Mouse (Mus musculus) forebrain, embryonic 15.5 days (tissue): ENCODE results near the gene Ptprd. TPM values are rescaled to one million over a fixed set of nuclear protein-coding genes. Genes with fewer than 3 reads are reported as not detected.

ENCODE experiments used
- ATAC-seq: fragments of 200-750 bp; cut with Nextera tagmentation; replicated peaks from 2 replicates; pipeline ENCODE4 v1.8.0; 2017; ENCODE audit warnings: mild to moderate bottlenecking, moderate TSS enrichment, moderate library complexity
- H3K27ac ChIP-seq: fragments of 300-500 bp; sonication (generic); replicated peaks from 2 replicates; pipeline ENCODE4 v1.5.1; 2015; ENCODE audit warnings: mild to moderate bottlenecking, inconsistent platforms
- H3K27me3 ChIP-seq: fragments of 300-500 bp; sonication (generic); 2 replicates; pipeline ENCODE4 v1.6.1; 2015; ENCODE audit warnings: inconsistent platforms
- H3K36me3 ChIP-seq: fragments of 300-500 bp; sonication (generic); 2 replicates; pipeline ENCODE4 v1.6.1; 2015; ENCODE audit warnings: mild to moderate bottlenecking, inconsistent platforms
- H3K4me1 ChIP-seq: fragments of 300-500 bp; sonication (generic); 2 replicates; pipeline ENCODE4 v1.6.1; 2015; ENCODE audit warnings: inconsistent platforms
- H3K4me2 ChIP-seq: fragments of 300-500 bp; sonication (generic); replicated peaks from 2 replicates; pipeline ENCODE4 v1.6.1; 2015; ENCODE audit warnings: mild to moderate bottlenecking, inconsistent platforms
- H3K4me3 ChIP-seq: fragments of 300-500 bp; sonication (generic); 2 replicates; pipeline ENCODE4 v1.5.1; 2015; ENCODE audit warnings: mild to moderate bottlenecking, inconsistent platforms
- H3K9ac ChIP-seq: fragments of 300-500 bp; sonication (generic); replicated peaks from 2 replicates; pipeline ENCODE4 v1.6.1; 2015; ENCODE audit warnings: mild to moderate bottlenecking, inconsistent platforms
- H3K9me3 ChIP-seq: fragments of 300-500 bp; sonication (generic); 2 replicates; pipeline ENCODE4 v1.6.1; 2016; ENCODE audit warnings: inconsistent platforms
- WGBS: fragments of 180-500 bp; shearing (Covaris S2); methylation state at CpG from one replicate; pipeline ENCODE4 v1.1.7; 2015; ENCODE audit warnings: mixed read lengths; 5-methylcytosine and 5-hydroxymethylcytosine counted together
- polyA plus RNA-seq: library from polyadenylated mRNA; unstranded; fragments of >200 nt; fragmentation: Nextera tagmentation; extraction: Ambion mirVana; gene quantifications from 2 replicates; pipeline ENCODE4 v1.2.1, GENCODE M21; 2015

Gene Ptprd
- 105 and 124 TPM in 2 replicates for polyA plus RNA-seq

- Histone ChIP-seq H3K9me3 (no peaks in the 10 kb centered on the region), H3K36me3 (no peaks in the 10 kb centered on the region)
Observed at GRCm38 (mm10) chr4:78211529-78212494, at the start of gene Ptprd. TSS of gene Ptprd (minus strand) at chr4:78211961.

GRCm38 (mm10) chr4:78235820-78236219, 24.1 kb upstream of the Ptprd start:
- Histone ChIP-seq H3K27ac (no peak overlapping the region), H3K9ac (no peak overlapping the region), H3K4me1 (no peaks in the 10 kb centered on the region), H3K36me3 (no peaks in the 10 kb centered on the region), H3K4me2 (no peak overlapping the region), H3K27me3 (no peaks in the 10 kb centered on the region), H3K4me3 (no peak overlapping the region), H3K9me3 (no peaks in the 10 kb centered on the region)
- WGBS: 88% methylated on average over 2 of the region's 2 CpGs
- ATAC-seq: no peak

More at GRCm38 (mm10) chr4:78211529-78212494, at the start of gene Ptprd:
- under 1% methylated on average over 63 of the region's 86 CpGs for WGBS
- H3K27me3 ChIP-seq: no peaks in the 10 kb centered on the region
- H3K9ac ChIP-seq: peak within 1 kb of the TSS; percentile 86
- peak within 1 kb of the TSS; percentile 88 for H3K27ac ChIP-seq
- H3K4me3 ChIP-seq: peak within 1 kb of the TSS; percentile 67
- H3K4me1 ChIP-seq: peaks cover 17% of the 10 kb centered on the region
- H3K4me2 ChIP-seq: peak within 1 kb of the TSS; percentile 87
- ATAC-seq: peak; percentile 92

- no peaks in the 10 kb centered on the region for H3K9me3 ChIP-seq
- no peak overlapping the region for H3K9ac ChIP-seq
- H3K4me1 ChIP-seq: no peaks in the 10 kb centered on the region
- 59% methylated on average over 2 of the region's 2 CpGs for WGBS
- no peaks in the 10 kb centered on the region for H3K27me3 ChIP-seq
- H3K27ac ChIP-seq: no peak overlapping the region
- H3K4me2 ChIP-seq: no peak overlapping the region
- H3K36me3 ChIP-seq: no peaks in the 10 kb centered on the region
- H3K4me3 ChIP-seq: no peak overlapping the region
- no peak for ATAC-seq
Observed at GRCm38 (mm10) chr4:78235316-78235715, 23.6 kb upstream of the Ptprd start.

- H3K36me3 ChIP-seq: no peaks in the 10 kb centered on the region
- ATAC-seq: no peak
- 47% methylated on average over 1 of the region's 1 CpGs for WGBS
Observed at GRCm38 (mm10) chr4:78234681-78235080, 22.9 kb upstream of the Ptprd start.

GRCm38 (mm10) chr4:78213949-78214348, 2.2 kb upstream of the Ptprd start:
- Histone ChIP-seq H3K36me3 (no peaks in the 10 kb centered on the region), H3K27me3 (no peaks in the 10 kb centered on the region), H3K27ac (0 out of 2 replicates have a peak overlapping the region, but pooled peaks have one; percentile 88), H3K4me3 (0 out of 2 replicates have a peak overlapping the region, but pooled peaks have one; percentile 16), H3K9ac (no peak overlapping the region), H3K9me3 (no peaks in the 10 kb centered on the region), H3K4me2 (peak overlapping the region; percentile 87; the same call in 1 of the 2 replicates), H3K4me1 (peaks cover 13% of the 10 kb centered on the region)
- 68% methylated on average over 4 of the region's 4 CpGs for WGBS
- ATAC-seq: no peak

More at GRCm38 (mm10) chr4:78234681-78235080, 22.9 kb upstream of the Ptprd start:
- Histone ChIP-seq H3K9me3 (no peaks in the 10 kb centered on the region), H3K4me2 (no peak overlapping the region), H3K4me3 (no peak overlapping the region), H3K27me3 (no peaks in the 10 kb centered on the region), H3K4me1 (no peaks in the 10 kb centered on the region), H3K27ac (no peak overlapping the region), H3K9ac (no peak overlapping the region)

GRCm38 (mm10) chr4:78212941-78213340, 1.2 kb upstream of the Ptprd start:
- Histone ChIP-seq H3K9me3 (no peaks in the 10 kb centered on the region), H3K27ac (peak overlapping the region; percentile 88; the same call in 1 of the 2 replicates), H3K4me3 (peak overlapping the region; percentile 67), H3K4me2 (peak overlapping the region; percentile 87), H3K4me1 (peaks cover 13% of the 10 kb centered on the region), H3K27me3 (no peaks in the 10 kb centered on the region), H3K36me3 (no peaks in the 10 kb centered on the region), H3K9ac (peak overlapping the region; percentile 86; the same call in 1 of the 2 replicates)
- ATAC-seq: no peak
- 63% methylated on average over 4 of the region's 4 CpGs for WGBS

GRCm38 (mm10) chr4:78210878-78211528, 758 bp downstream of the Ptprd start:
- Histone ChIP-seq H3K27ac (peak overlapping the region; percentile 88), H3K4me1 (peaks cover 17% of the 10 kb centered on the region), H3K36me3 (no peaks in the 10 kb centered on the region), H3K4me2 (peak overlapping the region; percentile 87), H3K9ac (peak overlapping the region; percentile 86), H3K9me3 (no peaks in the 10 kb centered on the region), H3K4me3 (peak overlapping the region; percentile 67), H3K27me3 (no peaks in the 10 kb centered on the region)
- WGBS: 18% methylated on average over 9 of the region's 9 CpGs
- ATAC-seq: peak; percentile 0; the same call in 1 of the 2 replicates

- no peaks in the 10 kb centered on the region for H3K27me3 ChIP-seq
- peaks cover 8% of the 10 kb centered on the region; the same call in 1 of the 2 replicates for H3K4me1 ChIP-seq
- ATAC-seq: no peak
- no peak overlapping the region for H3K27ac ChIP-seq
- no peak overlapping the region for H3K9ac ChIP-seq
- no peak overlapping the region for H3K4me2 ChIP-seq
- WGBS: 39% methylated on average over 3 of the region's 3 CpGs
- H3K4me3 ChIP-seq: no peak overlapping the region
- no peaks in the 10 kb centered on the region for H3K9me3 ChIP-seq
- H3K36me3 ChIP-seq: no peaks in the 10 kb centered on the region
Observed at GRCm38 (mm10) chr4:78205018-78205417, 6.7 kb downstream of the Ptprd start.

GRCm38 (mm10) chr4:78168447-78168846, 43.3 kb downstream of the Ptprd start:
- H3K27me3 ChIP-seq: no peaks in the 10 kb centered on the region
- H3K4me2 ChIP-seq: no peak overlapping the region
- H3K4me3 ChIP-seq: no peak overlapping the region
- no peaks in the 10 kb centered on the region for H3K4me1 ChIP-seq
- H3K36me3 ChIP-seq: no peaks in the 10 kb centered on the region
- no peak overlapping the region for H3K9ac ChIP-seq
- H3K9me3 ChIP-seq: no peaks in the 10 kb centered on the region
- no peak overlapping the region for H3K27ac ChIP-seq
- WGBS: 18% methylated on average over 1 of the region's 1 CpGs
- ATAC-seq: peak; percentile 84

GRCm38 (mm10) chr4:78160451-78160850, 51.3 kb downstream of the Ptprd start:
- no peaks in the 10 kb centered on the region for H3K9me3 ChIP-seq
- H3K9ac ChIP-seq: no peak overlapping the region
- H3K27ac ChIP-seq: no peak overlapping the region
- H3K36me3 ChIP-seq: no peaks in the 10 kb centered on the region
- 77% methylated on average over 3 of the region's 3 CpGs for WGBS
- no peaks in the 10 kb centered on the region for H3K4me1 ChIP-seq
- H3K4me3 ChIP-seq: no peak overlapping the region
- no peak overlapping the region for H3K4me2 ChIP-seq
- no peak for ATAC-seq
- no peaks in the 10 kb centered on the region for H3K27me3 ChIP-seq

- 13% methylated on average over 1 of the region's 1 CpGs for WGBS
- Histone ChIP-seq H3K27me3 (no peaks in the 10 kb centered on the region), H3K27ac (no peak overlapping the region), H3K36me3 (no peaks in the 10 kb centered on the region), H3K9ac (no peak overlapping the region), H3K4me2 (no peak overlapping the region), H3K9me3 (no peaks in the 10 kb centered on the region), H3K4me1 (no peaks in the 10 kb centered on the region), H3K4me3 (no peak overlapping the region)
- no peak for ATAC-seq
Observed at GRCm38 (mm10) chr4:78150561-78150960, 61.2 kb downstream of the Ptprd start.

GRCm38 (mm10) chr4:78142767-78143148, 69.0 kb downstream of the Ptprd start:
- 53% methylated on average over 1 of the region's 1 CpGs for WGBS
- Histone ChIP-seq H3K27me3 (no peaks in the 10 kb centered on the region), H3K4me3 (no peak overlapping the region), H3K4me1 (peaks cover 7% of the 10 kb centered on the region; the same call in 1 of the 2 replicates), H3K9me3 (no peaks in the 10 kb centered on the region), H3K27ac (no peak overlapping the region), H3K9ac (no peak overlapping the region), H3K36me3 (no peaks in the 10 kb centered on the region), H3K4me2 (no peak overlapping the region)
- ATAC-seq: no peak
